Mouse (Mus musculus): Measurements from ENCODE around the gene Mgat4a. TPM values are rescaled to one million over a fixed set of nuclear protein-coding genes. Genes with fewer than 3 reads are reported as not detected.
"Not testable (repeated sequence)": the region's sequence is repeated elsewhere in the genome, so short reads cannot be mapped to it uniquely, and the experiment has no call there.

Mgat4a gene
- total RNA-seq, 2 experiments from 2014 or later: 24.7 to 28.0 TPM

GRCm38 (mm10) chr1:37533181-37533580, 7.6 kb downstream of the Mgat4a start:
- no peak for DNase-seq (ENCODE audit: extremely low spot score in 1 of 2, low spot score in 1 of 2)

GRCm38 (mm10) chr1:37532533-37532840, 8.3 kb downstream of the Mgat4a start:
- no peak for DNase-seq (ENCODE audit: extremely low spot score in 1 of 2, low spot score in 1 of 2)

DNA sequence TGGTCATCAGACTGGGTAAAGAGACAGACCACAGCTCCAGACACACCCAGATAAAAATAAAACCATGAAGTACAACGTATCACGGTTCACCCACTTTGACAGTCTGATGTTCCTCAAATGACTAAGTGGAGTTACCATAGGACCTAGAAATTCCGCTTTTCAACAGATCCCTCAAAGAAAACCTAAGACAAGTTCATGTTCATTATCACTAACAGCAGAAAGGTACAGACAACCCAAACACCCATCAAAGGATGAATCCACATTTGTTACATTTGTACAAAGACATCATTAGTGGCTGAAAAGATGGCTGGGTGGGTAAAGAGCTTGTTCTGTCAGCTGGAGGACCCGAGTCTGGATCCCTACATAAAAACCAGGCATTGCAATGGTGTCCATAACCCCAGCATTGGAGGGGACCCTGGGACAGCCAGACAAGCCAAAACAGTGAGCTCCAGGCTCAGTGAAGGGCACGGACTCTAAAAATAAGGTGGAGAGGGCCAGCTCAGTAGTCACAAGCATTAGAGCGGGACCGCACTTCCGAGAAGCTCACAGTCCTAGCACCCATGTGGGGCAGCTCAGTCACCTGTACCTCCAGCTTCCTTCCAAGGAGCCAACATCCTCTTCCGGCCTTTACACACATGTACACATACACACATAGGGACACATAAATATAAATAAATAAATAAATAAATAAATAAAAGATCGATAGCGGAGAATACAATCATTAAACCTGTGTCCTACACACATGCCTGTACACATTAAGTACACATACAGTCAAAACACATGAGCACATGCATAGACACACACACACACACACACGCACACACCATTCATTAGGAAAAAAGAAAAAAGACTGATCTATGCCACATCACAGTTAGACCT, 8.9 kb downstream of the Mgat4a start:
- DNase-seq (ENCODE audit: extremely low spot score in 1 of 2, low spot score in 1 of 2): no peak

GRCm38 (mm10) chr1:37530061-37530460, 10.8 kb downstream of the Mgat4a start:
- no peak for DNase-seq (ENCODE audit: extremely low spot score in 1 of 2, low spot score in 1 of 2)

DNA sequence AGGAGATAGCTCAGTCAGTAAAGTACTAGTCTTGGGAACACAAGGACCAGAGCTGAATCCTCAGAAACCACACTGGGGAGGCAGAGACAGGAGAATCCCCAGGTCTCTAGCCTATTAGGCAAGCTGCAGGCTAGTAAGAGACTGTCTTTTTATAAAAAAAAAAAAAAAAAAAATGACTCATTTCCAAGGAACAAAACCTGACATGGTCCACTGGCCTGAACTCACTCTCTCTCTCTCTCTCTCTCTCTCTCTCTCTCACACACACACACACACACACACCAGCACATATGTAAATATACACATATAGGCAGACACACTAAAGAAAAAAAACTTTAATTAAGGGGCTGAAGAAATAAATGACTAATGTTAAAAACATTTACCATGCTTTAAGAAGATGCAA, 14.6 kb downstream of the Mgat4a start:
- no peak for DNase-seq (ENCODE audit: extremely low spot score in 1 of 2, low spot score in 1 of 2)

- DNase-seq (ENCODE audit: extremely low spot score in 1 of 2, low spot score in 1 of 2): no peak
Measured at GRCm38 (mm10) chr1:37524669-37525068, 16.1 kb downstream of the Mgat4a start.

DNA sequence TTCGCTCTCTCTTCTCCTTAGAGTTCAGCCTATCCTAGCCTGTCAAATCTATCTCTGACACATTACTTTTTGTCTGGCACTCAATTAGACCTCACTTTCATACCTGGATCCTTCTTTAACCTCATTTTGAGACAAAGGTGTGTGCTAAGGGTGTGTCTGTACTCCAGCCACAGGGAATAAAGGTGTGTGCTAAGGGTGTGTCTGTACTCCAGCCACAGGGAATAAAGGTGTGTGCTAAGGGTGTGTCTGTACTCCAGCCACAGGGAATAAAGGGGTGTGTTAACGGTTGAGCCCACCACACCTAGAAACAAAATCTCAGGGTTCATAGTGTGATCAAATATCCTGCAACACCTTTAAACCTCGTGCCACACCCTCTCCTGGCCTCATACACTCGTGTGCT, 16.7 kb downstream of the Mgat4a start:
- not testable (repeated sequence) for DNase-seq (ENCODE audit: extremely low spot score in 1 of 2, low spot score in 1 of 2)

DNA sequence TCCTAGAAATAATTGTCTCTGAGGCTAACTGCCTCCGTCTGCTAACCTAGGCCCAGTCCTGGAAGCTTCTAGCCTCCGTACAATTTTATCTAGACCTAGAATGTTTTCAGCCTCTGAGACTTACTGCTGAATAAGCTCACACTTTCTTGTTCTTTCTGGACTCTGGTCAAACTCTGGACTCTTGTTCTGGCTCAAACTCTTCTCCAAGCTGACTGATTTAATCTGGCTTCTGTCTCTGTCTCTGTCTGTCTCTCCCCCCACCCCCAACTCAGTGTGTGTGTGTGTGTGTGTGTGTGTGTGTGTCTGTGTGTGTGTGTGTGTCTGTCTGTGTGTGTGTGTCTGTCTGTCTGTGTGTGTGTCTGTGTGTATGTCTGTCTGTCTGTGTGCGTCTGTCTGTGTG, 17.3 kb downstream of the Mgat4a start:
- DNase-seq (ENCODE audit: extremely low spot score in 1 of 2, low spot score in 1 of 2): not testable (repeated sequence)

GRCm38 (mm10) chr1:37522101-37522500, 18.7 kb downstream of the Mgat4a start:
- no peak for DNase-seq (ENCODE audit: extremely low spot score in 1 of 2, low spot score in 1 of 2)

DNA sequence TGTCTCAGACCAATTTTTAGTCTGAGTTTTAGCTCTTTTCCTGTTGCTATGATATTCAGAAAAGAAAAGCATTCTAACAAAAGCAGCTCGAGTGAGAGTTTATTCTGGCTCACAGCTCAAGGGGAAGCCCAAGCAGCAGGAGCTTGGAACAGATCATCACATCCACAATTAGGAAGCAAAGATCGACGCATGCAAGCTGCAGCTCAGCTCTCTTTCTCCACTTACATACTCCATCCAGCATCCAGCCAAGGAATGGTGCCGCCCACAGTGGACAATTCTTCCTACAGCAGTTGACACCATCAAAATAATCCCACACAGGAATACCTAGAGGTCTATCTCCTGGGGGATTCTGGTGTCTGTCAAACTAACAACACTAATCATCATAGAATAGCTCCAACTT, 22.0 kb downstream of the Mgat4a start:
- no peak for DNase-seq (ENCODE audit: extremely low spot score in 1 of 2, low spot score in 1 of 2)

- DNase-seq (ENCODE audit: extremely low spot score in 1 of 2, low spot score in 1 of 2): no peak
Measured at GRCm38 (mm10) chr1:37518124-37518720, 22.6 kb downstream of the Mgat4a start.

DNA sequence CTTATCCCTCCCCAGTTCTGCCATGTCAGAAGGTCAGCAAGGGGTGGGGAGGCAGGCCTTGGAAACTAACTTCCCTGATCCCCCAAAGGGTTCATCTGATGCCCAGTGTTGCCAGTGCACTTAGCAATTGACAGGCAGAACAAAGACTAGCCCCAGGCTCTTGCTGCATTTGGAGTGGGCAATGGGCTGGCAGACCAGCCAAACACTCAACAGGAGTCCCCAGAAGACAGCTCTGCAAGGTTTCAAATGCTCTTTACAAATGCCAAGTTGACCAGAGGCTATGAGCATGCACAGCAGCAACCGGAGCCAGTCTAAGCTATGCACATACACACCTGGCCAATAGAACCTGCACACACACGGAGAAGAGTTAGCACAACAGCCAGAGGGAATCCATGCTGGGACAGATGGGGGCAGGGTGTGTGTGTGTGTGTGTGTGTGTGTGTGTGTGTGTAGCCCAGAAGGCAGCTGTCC, 27.8 kb downstream of the Mgat4a start:
- DNase-seq (ENCODE audit: extremely low spot score in 1 of 2, low spot score in 1 of 2): no peak

- no peak for DNase-seq (ENCODE audit: extremely low spot score in 1 of 2, low spot score in 1 of 2)
Measured at GRCm38 (mm10) chr1:37512109-37512640, 28.6 kb downstream of the Mgat4a start.

DNA sequence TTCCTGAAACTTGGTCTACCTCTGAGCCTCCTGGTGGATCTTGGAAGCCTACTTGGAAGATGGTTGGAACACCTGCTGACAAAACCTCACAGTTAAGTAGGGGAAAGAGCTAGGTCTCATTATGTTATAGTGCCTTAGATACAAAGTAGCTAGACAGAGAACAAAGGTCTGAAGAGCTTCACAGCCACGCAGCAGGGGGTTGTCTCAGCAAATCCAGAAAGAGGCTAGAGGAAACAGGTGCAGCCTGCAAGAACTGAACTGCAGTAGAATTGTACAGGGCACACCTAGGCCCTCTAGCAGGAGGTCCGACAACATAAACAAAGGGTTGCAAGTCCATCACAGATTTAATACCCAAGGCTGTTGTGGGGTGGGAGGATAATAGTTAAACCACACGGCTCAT, 30.6 kb downstream of the Mgat4a start:
- DNase-seq (ENCODE audit: extremely low spot score in 1 of 2, low spot score in 1 of 2): no peak

DNA sequence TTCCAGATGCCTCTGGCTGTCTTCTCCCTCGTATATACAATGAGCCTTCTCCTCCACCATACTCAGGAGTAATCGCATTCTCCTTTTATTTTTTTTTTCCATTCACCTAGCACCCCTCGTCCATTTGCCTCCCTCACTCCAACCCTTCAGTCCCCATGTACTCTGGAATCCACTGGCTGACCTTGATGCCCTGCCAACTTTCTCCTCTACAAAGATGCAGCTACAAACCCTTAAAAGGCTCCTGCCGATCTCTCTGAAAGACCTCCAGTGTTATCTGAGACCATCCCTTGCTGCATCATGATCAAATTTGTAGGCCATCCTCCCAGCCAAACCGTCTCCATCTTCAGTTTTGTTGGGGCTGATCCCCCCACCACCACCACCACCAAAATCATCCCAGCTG, 31.4 kb downstream of the Mgat4a start:
- no peak for DNase-seq (ENCODE audit: extremely low spot score in 1 of 2, low spot score in 1 of 2)

- DNase-seq (ENCODE audit: extremely low spot score in 1 of 2, low spot score in 1 of 2): no peak
Measured at GRCm38 (mm10) chr1:37505348-37505730, 35.5 kb downstream of the Mgat4a start.

GRCm38 (mm10) chr1:37504716-37505347, 36.0 kb downstream of the Mgat4a start:
- DNase-seq (ENCODE audit: extremely low spot score in 1 of 2, low spot score in 1 of 2): no peak

GRCm38 (mm10) chr1:37503656-37504055, 37.2 kb downstream of the Mgat4a start:
- no peak for DNase-seq (ENCODE audit: extremely low spot score in 1 of 2, low spot score in 1 of 2)

DNA sequence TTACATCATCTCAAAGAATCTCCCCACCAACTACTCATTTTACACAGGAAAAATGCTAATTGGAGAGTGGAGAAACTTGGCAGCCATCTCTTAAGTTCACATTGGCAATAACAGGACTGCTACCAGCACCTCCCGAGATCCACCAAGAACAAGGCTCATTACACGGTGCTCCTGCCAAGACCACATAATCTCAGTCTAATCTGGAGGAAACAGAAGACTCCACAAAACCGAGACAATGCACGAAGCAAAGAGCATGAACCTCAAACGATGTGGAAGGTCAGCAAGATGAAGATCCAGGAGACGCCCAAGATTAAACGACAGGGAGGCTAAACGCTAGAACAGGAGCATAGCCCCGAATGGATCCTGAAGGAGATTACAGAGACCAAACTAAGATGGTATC, 38.5 kb downstream of the Mgat4a start:
- no peak for DNase-seq (ENCODE audit: extremely low spot score in 1 of 2, low spot score in 1 of 2)

GRCm38 (mm10) chr1:37500723-37501122, 40.1 kb downstream of the Mgat4a start:
- no peak for DNase-seq (ENCODE audit: extremely low spot score in 1 of 2, low spot score in 1 of 2)

DNA sequence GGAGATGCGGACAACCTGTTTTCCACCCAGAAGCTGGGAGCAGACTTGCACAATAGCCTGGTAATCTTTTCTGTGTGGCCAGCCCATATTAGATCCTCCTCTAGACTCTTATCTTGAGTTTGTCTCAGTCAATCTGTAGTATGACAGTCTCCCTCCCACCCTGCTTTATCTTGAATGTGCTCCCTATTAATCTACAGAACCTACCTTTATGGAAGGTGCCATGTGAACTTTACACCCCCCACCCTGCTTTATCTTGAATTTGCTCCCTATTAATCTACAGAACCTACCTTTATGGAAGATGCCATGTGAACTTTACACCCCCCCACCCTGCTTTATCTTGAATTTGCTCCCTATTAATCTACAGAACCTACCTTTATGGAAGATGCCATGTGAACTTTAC, 41.4 kb downstream of the Mgat4a start:
- DNase-seq (ENCODE audit: extremely low spot score in 1 of 2, low spot score in 1 of 2): not testable (repeated sequence)
